Mouse (Mus musculus) left cerebral cortex, adult 2 months (tissue): ENCODE results near the gene Scamp5. TPM values are rescaled to one million over a fixed set of nuclear protein-coding genes. Genes with fewer than 3 reads are reported as not detected.

Experiments used
- DNase-seq, 2 experiments: peaks; one replicate each; pipeline ENCODE4 v3.0.0; 2021 to 2022; ENCODE audit warnings: low spot score in 2 of 2, mixed read lengths in 1 of 2; ENCODE audit errors: extremely low spot score in 1 of 2
- H3K27ac ChIP-seq: fragments of 200-600 bp; 2 replicates; pipeline ENCODE4 v1.8.1; 2022
- H3K4me3 ChIP-seq: fragments of 200-600 bp; 2 replicates; pipeline ENCODE4 v1.8.1; 2022
- CTCF ChIP-seq: fragments of 200-600 bp; IDR thresholded peaks from 2 replicates; pipeline ENCODE4 v1.8.1; 2022; ENCODE audit warnings: antibody characterized with exemption, mild to moderate bottlenecking, moderate library complexity
- intact Hi-C: fragments of 180-260 bp; cut with DNase I; formaldehyde crosslinking; loops from one replicate; pipeline ENCODE4 v1.15.1; 2025
- total RNA-seq, 2 experiments: library from RNA; stranded (reverse); gene quantifications; 2 replicates each; pipeline ENCODE4 v1.2.3; 2021

The Scamp5 gene
- total RNA-seq, 2 experiments from 2014 or later: 379 TPM

DNA sequence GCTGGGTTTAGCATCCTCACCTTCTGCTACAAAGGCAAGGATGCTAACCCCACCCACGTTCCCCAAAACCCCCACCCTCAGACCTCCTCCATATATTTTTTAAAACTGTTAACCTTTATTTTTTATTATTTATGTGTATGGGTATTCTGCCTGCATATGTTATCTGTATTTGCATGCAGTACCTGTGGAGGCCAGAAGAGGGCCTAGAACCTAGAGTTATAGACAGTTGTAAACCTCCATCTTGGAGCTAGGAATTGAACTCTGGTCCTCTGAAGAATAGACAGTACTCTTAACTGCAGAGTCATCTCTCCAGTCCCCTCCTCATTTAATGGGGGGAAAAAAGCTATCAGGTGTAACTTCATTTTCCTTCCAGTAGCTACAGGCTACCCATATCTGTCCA lies 18.1 kb downstream of the Scamp5 start:
- Histone ChIP-seq H3K4me3 (no peak overlapping the region), H3K27ac (no peak overlapping the region)
- no peak for DNase-seq
- intact Hi-C loops: no loop called here
- peak; percentile 52 for TF ChIP-seq CTCF

DNA sequence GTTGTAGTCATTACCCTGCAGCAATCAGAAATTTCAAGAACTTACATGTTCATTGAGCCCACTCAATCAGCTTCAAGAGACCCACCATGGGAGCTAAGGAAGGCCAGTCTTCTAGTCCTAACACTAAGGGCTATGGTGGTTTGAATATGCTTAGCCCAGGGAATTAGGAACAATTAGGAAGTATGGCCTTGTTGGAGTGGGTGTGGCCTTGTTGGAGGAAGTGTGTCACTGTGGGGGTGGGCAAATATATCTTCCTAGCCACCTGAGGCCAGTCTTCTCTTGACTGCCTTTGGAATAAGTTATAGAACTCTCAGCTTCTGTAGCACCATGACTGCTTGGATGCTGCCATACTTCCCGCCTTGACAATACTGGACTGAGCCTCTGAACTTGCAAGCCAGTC lies 27.2 kb downstream of the Scamp5 start:
- DNase-seq: no peak
- intact Hi-C loops: no loop called here
- Histone ChIP-seq H3K27ac (no peak overlapping the region), H3K4me3 (no peak overlapping the region)
- no peak for TF ChIP-seq CTCF

DNA sequence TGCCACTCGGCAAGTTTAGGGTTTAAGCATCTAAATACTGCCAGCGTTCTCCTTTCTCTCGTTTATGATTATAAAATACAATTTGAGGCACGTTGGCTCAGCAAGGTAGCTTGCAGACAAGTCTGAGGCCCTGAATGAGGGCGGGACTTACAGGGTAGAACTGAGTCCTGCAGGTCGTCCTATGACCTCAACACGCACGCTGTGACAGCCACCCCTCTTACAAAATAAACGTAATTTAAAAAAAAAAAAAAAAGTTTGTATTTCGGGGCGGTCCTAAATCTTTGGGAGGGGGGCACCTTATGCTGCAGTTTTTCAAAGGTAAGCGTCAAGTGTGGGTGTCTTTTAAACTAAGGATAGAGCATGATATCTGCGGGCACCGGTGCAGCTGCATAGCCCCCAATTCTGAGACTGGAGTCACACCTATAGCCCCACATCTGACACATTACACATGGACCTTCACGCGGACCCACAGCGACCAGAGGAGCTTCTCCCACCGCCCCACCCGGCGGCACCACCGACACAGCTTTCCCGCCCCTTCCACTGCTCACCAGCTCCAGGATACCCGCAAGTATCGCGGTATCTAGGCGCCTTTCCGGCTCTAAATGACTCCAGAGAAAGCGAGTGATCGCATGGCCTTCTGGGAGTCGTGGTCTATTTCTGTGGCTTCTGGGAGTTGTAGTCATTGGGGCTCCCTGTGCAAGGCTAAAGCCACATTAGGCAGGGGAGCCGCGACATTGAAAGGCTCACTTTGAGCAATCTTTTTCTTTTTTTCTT lies 28.2 kb downstream of the Scamp5 start, which contains the start of gene Ppcdc:
Ppcdc (minus strand) TSS at position 603 of the 774 bp plus-strand sequence.
- intact Hi-C loops: loop anchor here (5.0 to 10.0 kb wide), 2 partner anchors 367 to 545 kb away; partner anchors contain the start of gene Sin3a

DNA sequence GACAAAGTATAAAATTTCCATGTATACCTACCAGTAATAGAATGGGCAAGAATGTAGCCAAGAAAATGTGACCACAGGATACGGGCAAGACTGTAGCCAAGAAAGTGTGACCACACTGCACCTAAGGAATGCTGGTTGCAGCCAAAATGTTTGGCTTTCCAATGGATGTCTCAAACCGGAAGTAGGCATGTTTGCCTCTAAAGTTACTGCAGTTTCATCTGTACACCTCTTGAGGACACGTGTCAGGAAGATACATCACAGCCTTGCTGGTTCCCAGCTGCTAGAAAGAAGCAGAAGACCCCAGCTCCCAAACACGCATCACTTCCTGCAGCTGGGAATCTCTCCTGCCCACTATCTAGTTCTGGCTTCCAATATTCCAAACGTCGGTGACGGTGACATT lies 28.8 kb downstream of the Scamp5 start:
- intact Hi-C loops: loop anchor here (5.0 to 10.0 kb wide), 2 partner anchors 367 to 544 kb away; partner anchors contain the start of gene Sin3a
- peak overlapping the region; percentile 64 for H3K4me3 ChIP-seq
- DNase-seq: no peak
- no peak for TF ChIP-seq CTCF
- H3K27ac ChIP-seq: peak overlapping the region; percentile 80

More for the DNA sequence above, 28.2 kb downstream of the Scamp5 start, which contains the start of gene Ppcdc:
- no peak for TF ChIP-seq CTCF
- DNase-seq: peak; percentile 90 to 91
- H3K4me3 ChIP-seq: peak within 1 kb of the TSS; percentile 64
- peak within 1 kb of the TSS; percentile 80 for H3K27ac ChIP-seq

DNA sequence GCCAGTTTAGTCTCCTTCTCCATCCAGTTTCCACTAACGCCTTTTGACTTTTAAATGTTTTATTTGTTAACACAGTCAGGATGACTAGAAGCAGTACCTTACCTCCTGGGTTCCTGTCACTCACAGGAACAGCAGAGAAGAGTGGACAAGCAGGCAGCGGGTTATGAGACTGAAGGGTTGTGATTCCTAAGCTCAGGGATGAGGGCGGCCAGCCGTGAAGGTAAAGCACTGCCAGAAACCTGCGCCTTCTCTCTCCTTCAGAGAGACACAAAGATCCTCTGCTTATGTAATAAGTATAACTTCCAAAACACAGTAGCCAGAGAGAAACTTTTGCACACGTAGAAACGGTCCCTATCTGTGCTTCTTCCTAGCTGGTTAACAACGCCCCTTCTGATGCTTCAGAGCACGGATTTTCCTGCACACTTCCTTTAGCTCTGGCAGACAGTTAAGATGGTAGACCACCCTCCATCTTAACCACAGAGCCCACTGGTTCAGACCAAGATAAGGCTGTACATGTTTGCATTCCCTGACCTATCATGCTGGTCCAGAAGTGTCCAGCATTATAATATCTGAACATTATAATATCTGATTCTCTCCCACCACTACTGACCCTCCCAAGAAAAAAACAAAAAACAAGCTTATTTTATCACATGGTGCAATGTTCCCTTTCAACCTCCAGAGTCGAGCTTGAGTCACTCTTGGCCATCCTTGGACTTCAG lies 29.8 kb downstream of the Scamp5 start:
- DNase-seq: no peak
- intact Hi-C loops: loop anchor here (5.0 to 10.0 kb wide), 2 partner anchors 366 to 543 kb away; partner anchors contain the start of gene Sin3a
- H3K4me3 ChIP-seq: no peak overlapping the region
- TF ChIP-seq CTCF: no peak
- H3K27ac ChIP-seq: no peak overlapping the region

DNA sequence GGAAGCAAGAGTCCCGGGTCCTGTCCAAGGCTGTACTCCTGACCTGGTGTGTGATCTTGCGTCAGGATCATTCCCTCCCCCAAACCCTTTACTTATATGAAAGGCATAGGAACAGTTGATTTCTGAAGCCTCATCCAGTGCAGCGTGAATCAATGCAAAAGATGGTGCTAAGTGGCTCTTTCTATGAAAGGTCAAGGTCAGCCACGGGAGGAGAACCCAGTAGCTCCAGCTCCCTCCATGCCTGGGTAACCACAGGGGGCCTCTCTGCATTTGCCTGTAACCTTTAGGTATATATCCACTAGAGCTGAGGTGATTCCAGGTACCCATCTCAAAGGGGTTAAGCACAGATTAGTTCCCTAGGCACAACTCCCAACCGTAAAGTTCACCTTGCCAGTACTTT lies 31.7 kb downstream of the Scamp5 start:
- H3K4me3 ChIP-seq: no peak overlapping the region
- intact Hi-C loops: loop anchor here (5.0 to 10.0 kb wide), 2 partner anchors 364 to 541 kb away; partner anchors contain the start of gene Sin3a

DNA sequence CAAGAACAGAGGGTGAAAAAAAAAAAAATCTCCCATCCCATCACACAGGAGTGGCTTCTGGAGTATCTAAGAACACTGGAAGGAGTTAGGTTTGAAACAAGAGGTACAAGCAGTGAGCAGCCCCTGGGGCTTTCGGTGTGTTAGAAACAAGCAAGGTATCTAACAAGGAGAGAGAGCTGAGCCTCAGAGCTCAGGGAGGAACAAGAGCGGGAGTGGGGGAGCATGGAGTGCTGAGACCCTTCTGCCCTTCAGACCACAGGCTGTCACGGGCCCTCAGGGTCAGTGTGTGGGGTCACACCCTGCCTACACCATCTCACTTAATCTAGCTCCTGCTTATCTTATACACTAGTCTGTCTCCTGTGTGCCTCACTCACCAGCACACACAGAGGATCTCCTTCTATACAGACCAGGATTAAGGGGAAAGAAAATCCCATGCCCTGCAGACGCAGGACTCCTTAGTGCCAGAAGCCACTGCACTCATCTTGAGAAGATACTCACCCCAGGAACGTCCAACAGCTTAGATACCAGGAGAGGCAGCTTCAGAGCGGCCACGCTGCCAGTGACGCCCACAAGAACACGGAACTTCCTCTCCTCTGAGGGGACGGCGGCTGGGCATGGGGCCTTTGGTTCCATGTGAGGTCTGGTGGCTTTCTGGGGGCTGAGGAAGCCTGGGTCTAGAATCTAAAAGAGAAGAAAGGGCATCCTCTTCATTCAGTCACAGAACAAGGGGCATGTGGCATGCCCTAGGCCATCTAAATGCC lies 33.3 kb downstream of the Scamp5 start:
- DNase-seq: no peak
- intact Hi-C loops: loop anchor here (5.0 to 10.0 kb wide), 3 partner anchors 272 to 540 kb away; partner anchors contain the start of gene Sin3a
- no peak overlapping the region for H3K4me3 ChIP-seq
- peak overlapping the region; percentile 12; the same call in 1 of the 2 replicates for H3K27ac ChIP-seq
- TF ChIP-seq CTCF: no peak

More for the DNA sequence above, 31.7 kb downstream of the Scamp5 start:
- no peak for TF ChIP-seq CTCF
- no peak for DNase-seq
- H3K27ac ChIP-seq: no peak overlapping the region

DNA sequence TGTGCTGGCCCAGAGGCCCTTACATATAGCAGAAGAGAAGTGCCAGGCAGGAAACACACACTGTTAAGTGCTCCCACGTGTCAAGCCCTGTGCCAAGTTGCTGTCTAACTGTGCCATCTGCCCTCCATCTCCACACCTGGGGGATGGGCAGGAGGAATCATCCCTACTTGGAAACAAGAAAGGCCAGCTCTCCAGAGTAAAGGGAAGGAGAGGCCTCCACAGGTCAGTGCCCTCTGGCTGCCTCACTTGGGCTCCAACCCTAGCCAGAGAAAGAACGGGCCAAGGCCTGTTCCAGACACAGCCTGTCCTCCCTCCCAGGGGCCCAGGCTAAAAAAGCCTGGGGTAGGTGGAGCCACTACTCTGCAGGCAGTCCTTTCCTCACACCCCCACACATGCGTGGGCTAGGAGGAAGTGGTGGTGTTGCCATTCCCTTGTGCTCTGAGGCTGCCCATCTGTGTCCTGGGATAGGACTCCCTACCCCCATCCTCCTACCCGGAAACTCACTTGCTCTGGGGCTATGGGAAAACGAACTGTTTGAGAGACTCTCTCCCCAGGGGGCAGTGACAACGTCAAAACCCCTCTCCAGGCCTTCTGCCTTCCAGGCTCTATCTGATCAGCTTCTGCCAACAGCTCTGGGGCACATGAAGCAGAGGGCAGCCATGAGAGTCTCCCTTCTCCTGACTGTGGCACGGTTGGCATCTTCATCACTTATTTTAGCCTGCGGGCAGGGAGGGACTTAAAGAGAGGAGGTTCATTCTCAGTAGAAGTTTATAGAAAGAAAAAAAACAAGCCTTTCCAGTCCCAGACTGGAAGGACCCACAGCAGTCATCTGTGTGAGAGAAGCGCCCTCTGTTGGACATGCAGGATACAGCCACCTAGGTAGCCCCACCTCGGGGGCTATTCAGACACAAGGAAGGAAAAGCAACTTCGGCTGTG lies 34.5 kb downstream of the Scamp5 start:
- TF ChIP-seq CTCF: peak; percentile 98
- Histone ChIP-seq H3K27ac (peak overlapping the region; percentile 79), H3K4me3 (no peak overlapping the region)
- peak; percentile 74 to 82 for DNase-seq
- intact Hi-C loops: loop anchor here (1.0 to 10.0 kb wide), 4 partner anchors 174 to 539 kb away; no protein-coding TSS in a partner anchor

DNA sequence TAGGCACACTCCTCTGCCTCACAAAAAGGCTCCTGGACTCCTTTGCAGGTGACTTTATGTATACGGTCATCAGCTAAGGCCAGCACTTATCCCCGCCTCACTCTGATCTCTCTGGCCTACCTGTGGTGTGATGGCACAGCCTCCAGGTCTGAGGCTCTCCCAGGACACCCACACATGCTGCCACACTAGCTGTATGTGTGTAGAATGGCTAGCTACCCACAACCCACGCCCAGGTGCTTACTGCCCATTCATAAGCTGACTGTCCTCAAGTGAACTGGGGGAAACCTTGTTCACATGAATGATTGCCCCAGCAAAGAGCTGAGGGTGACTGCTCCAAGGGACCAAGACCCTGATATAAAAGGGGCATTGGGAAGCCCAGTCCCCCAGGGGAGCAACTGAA lies 35.4 kb downstream of the Scamp5 start:
- TF ChIP-seq CTCF: no peak
- intact Hi-C loops: loop anchor here (5.0 to 10.0 kb wide), 2 partner anchors 270 to 538 kb away; no protein-coding TSS in a partner anchor
- Histone ChIP-seq H3K27ac (peak overlapping the region; percentile 79), H3K4me3 (no peak overlapping the region)
- no peak for DNase-seq

DNA sequence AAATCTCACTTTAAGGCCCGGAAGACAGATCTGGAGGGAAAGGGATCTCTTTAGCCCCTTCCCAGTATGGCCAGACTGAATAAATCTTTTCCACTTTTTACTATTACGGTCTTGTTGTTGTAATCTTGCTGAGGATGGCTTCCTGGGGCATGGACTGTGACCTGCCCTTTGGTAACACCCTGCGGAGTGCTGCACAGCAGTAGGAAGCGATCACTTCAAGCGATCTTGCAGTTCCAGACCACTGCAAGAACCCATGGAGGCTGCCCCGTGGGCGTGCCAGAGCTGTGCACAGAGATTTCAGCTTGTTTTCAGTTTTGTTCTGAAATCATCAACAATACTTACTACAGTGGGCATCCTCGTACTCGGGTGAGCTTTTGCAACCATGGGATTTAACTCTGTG lies 36.7 kb downstream of the Scamp5 start:
- no peak for DNase-seq
- Histone ChIP-seq H3K27ac (peak overlapping the region; percentile 12; the same call in 1 of the 2 replicates), H3K4me3 (no peak overlapping the region)
- intact Hi-C loops: loop anchor here (5.0 to 10.0 kb wide), 2 partner anchors 269 to 536 kb away; no protein-coding TSS in a partner anchor
- TF ChIP-seq CTCF: no peak
